Mouse (Mus musculus) frontal cortex, postnatal 10 days (tissue): ENCODE measurements around the gene Gm26602.

Source experiments
- DNase-seq, 2 experiments: peaks; one replicate each; pipeline ENCODE4 v3.0.0; 2022; ENCODE audit warnings: low spot score in 2 of 2, mixed read lengths in 1 of 2

Gene Gm26602

GRCm38 (mm10) chr10:79917532-79918100 lies 7.0 kb downstream of the Gm26602 start:
- no peak for DNase-seq

GRCm38 (mm10) chr10:79918231-79919078 lies 7.8 kb downstream of the Gm26602 start:
- no peak for DNase-seq

GRCm38 (mm10) chr10:79919251-79919849 lies 8.7 kb downstream of the Gm26602 start:
- no peak for DNase-seq

DNA sequence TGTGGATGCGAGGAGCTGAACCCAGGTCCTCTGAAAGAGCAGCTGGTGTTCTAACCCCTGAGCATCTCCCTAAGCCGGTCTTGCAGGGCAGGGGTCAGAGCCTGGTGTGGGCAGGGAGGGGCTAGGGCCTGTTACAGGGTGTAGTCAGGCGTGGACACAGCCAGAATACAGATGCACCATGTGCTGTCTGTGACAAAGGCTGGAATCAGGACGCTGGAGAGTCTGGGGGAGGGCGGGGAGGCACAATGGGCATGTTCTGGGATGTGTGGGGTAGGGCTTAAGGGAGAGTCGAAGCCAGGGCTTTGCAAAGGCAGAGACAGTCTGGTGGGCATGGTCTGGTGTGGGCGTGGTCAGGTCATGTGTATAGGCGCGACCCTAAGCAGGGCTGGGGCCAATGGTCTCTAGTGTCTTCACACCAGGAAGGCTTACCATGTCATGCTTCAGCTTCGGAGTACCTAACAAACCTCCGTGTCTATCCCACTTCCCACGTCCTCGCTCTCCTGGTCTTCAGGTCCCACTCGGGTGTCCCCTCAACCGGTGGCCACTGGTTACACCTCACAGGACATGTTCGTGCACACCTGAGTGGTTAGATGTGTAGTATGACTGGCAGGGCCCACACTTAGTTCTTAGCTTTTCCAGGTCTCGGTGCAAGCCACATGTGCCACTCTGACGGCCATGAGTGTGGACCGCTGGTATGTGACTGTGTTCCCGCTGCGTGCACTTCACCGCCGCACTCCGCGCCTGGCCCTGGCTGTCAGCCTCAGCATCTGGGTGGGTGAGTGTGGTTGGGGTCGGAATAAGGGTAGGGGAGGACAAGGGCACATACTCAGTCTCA lies 9.6 kb downstream of the Gm26602 start:
- DNase-seq, result no peak

DNA sequence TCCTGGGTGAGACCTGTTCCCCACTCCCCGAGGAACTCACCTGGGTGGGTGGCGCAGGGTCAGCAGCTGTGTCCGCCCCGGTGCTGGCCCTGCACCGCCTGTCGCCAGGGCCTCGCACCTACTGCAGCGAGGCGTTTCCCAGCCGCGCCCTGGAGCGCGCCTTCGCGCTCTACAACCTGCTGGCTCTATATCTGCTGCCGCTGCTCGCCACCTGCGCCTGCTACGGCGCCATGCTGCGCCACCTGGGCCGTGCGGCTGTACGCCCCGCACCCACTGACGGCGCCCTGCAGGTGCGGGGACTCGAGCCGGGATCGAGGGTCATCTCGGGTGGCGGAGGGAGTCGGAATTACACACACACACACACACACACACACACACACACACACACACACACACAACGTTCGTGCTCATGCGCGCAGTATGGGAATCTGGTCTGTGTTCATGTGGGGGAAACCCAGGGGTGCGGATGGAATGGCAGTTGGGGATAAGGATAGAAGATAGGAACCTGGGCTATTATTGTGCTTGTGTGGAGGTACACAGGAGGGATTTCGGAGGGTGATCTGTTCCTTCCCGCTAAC lies 10.4 kb downstream of the Gm26602 start, which contains the start of gene R3hdm4:
R3hdm4 (minus strand) TSS at position 251 of the 578 bp plus-strand sequence.
- no peak for DNase-seq

- no peak for DNase-seq
Measured at GRCm38 (mm10) chr10:79921572-79921971, 10.9 kb downstream of the Gm26602 start.

GRCm38 (mm10) chr10:79924998-79925784 lies 14.5 kb downstream of the Gm26602 start:
- DNase-seq, result peak; percentile 81 to 92

GRCm38 (mm10) chr10:79925785-79926490 lies 15.3 kb downstream of the Gm26602 start:
- no peak for DNase-seq

DNA sequence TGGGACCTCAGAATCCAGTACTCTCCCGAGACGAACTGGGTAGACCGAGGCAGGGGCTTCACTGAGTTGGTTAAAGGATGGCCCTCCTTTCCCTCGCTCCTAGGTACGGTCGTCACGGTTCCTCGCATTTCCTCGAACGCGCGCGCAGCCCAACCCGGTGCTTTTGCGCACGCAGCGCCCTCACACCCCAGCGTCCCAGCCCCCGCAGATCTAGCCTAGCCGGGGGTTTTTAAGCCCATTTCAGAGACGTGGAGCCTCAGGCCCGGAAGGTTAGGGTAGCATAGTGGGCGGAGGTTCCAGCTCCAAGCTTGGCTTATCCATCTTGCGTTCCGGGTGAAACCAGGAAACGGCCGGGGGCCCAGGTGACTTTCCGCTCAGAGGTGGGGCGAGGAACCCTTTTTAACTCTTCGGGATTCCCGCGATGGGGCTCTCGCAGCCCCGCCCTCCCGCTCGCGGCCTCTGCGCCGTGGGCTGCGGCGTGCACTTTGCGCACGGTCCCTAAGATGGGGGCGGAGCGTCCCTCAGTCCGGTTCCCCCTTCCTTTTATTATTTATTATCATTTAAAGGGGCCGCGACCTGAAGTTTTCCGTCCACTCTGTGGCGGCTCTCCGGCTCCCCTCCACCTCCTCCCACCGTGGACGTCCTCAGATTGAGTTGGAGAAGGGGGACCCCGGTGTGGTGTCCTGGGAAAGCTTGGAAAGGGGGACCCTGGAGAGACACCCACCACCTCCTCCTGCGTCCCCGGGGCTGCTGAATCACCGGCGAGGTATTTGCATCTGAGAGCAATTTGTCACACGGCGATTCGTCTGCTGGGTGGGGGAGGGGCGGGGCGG lies 16.1 kb downstream of the Gm26602 start, which contains the start of gene Arid3a:
Arid3a (plus strand) TSS at position 553 of the 833 bp plus-strand sequence.
- peak; percentile 79 to 84 for DNase-seq

- DNase-seq, result peak in 1 of 2 experiments; percentile 54
Measured at GRCm38 (mm10) chr10:79927324-79928029, 16.8 kb downstream of the Gm26602 start.

DNA sequence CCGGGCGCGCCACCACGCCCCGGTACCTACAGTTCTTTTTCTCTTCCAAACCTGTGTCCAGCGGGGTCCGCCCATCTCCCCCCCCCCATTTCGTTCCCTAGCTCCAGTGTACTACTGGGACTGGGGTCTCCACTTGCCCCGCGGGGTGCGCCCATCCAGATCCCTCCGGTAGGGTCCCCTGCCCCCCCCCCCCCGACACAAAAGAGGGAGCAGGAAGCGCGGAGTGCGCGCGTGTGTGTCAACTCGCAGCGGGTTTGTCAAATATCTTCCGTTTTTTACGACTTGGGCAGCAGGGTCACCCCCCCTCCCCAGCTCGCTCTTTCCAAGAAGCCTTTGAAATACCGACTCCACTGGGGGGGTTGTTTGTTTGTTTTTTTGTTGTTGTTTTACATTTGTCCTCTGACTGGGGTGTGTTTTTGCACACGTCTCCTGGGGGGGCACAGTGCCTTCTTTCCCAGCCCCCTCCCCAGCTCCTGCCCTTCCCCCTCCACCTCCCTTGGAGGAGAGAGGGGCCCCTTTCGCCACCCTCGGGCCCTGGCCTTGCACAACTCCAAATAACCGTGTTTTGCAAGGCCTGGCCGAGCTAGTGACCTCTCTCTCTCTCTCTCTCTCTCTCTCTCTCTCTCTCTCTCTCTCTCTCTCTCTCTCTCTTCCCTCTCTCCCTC lies 17.5 kb downstream of the Gm26602 start:
- no peak for DNase-seq

GRCm38 (mm10) chr10:79928907-79929701 lies 18.4 kb downstream of the Gm26602 start:
- no peak for DNase-seq

DNA sequence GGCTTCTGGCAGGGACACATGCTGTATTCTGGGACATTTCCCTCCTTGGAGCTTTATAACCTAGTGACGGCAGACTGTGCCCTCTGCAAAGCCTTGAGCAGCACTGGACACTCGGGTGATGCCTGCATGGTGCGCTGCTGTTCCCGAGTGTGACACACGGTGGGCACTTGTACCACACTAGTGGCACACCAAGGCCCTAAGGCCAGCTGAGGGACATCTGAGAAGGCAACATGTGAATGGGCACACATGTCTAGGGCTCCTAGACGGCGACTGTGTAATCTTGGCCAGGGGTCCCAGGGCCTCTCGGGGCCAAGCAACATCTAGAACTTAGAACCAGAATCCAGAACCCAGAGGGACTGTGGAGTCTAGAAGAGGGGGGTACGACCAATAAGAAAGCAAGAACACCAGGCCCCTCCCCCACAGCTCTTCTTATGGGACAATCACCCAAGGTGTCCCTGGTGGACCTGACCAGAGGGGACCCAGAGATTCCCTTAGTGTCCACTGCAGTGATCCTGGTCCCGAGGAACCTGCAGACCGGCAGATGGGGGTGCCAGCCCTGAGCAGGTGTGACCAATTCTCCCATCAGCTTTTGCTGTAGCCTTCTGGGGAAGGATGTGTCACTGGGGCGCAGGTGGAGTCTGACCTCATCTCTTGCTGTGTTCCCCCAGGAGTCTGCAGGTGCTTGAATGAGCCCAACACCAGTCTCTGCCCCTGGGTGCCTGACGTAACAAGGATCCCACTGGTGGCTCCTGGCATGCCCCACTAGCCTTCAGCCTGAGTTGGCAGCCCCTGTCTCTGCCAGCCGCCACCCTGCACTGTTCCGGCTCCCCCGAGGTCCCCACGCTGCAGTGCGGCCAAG lies 19.5 kb downstream of the Gm26602 start:
- DNase-seq, result no peak

DNA sequence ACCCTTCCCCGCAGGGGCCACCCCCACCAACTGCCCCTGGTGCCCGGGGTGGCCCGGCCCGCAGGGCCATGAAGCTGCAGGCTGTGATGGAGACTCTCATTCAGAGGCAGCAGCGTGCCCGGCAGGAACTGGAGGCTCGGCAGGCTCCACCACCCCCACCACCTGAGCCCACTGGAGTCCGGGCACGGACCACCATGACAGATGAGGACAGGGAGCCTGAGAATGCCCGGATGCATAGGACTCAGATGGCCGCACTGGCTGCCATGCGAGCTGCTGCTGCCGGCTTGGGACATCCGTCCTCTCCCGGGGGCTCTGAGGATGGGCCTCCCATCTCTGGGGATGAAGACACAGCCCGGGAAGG lies 20.1 kb downstream of the Gm26602 start:
- DNase-seq, result no peak

DNA sequence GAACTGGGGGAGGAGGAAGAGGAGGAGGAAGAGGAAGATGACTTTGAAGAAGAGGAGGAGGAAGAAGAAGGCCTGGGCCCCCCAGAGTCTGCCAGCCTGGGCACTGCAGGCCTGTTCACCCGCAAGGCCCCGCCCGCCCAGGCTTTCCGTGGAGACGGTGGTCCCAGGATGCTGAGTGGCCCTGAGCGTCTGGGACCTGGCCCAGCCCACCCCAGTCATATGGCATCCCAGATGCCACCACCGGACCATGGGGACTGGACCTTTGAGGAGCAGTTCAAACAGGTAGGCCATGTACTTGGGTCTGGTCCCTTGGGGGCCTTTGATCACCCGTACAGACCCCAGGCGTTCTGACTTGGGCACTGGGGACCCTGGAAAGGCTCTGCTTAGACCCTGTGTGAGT lies 21.1 kb downstream of the Gm26602 start:
- no peak for DNase-seq

DNA sequence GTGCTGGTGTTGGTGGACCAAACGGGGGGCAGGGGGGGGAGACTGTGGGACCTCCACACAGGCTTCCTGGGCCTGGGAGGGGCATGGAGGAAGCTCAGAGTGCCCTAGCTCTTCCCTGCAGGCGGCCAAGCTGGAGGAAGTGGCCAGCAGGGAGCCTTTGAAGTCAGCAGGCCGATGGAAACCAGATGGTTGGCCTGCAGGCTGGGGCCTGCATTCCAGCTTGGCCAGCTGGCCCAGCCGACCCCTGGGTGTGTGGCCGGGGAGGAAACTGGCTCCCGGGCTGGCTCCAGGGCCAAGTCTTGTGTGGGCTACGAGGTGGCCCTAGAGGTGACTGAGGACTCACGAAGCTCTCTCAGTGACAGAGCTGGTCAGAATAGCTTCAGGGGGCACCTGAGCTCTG lies 22.1 kb downstream of the Gm26602 start:
- peak; percentile 63 to 68 for DNase-seq
